Mouse (Mus musculus): Measurements from ENCODE around the gene Smarca2.

GRCm38 (mm10) chr19:26767941-26768340 lies 163.1 kb downstream of the Smarca2 start:
- TF ChIP-seq CTCF (IDR thresholded peaks at IDR 0.05; ENCODE audit: low read depth, low read length) = no peak
- no peak for TF ChIP-seq POLR2A (IDR thresholded peaks at IDR 0.05; ENCODE audit: extremely low read depth, insufficient read depth, low read length)
